In genomic region chr6:51401294-51401693, GRCm38 (mm10) we compare ENCODE assay signal across 15 mouse cellular contexts. TPM values are rescaled to one million over a fixed set of nuclear protein-coding genes. Genes with fewer than 3 reads are reported as not detected.
DNase-seq lines count a peak whose midpoint lies in the region; ATAC-seq lines count a peak whose summit lies in the region.
"Had no signal": no experiment of that assay in that cellular context is flagged by ENCODE, and none has a peak within 500 bp of the region (broad histone marks: within the 10 kb centered on the region; RNA-seq: fewer than 3 reads in every experiment).

No protein-coding gene starts in this region.

- H3K27ac ChIP-seq in kidney, embryonic 14.5 days (ENCODE audit: low read depth, low read length) = 0 out of 2 replicates have a peak overlapping the region, but pooled peaks have one; percentile 30
- no peak overlapping the region for H3K27ac ChIP-seq in hindbrain, embryonic 16.5 days (ENCODE audit: low read depth, low read length)
- H3K27ac ChIP-seq: liver, embryonic 14.5 days; neural tube, embryonic 15.5 days had no signal

- no peaks in the 10 kb centered on the region for H3K27me3 ChIP-seq in kidney, embryonic 14.5 days (ENCODE audit: control insufficient read depth, insufficient read depth, low read length)
- H3K27me3 ChIP-seq in hindbrain, embryonic 16.5 days (replicated peaks; ENCODE audit: control insufficient read depth, insufficient read depth, low read length) = no peaks in the 10 kb centered on the region
- H3K27me3 ChIP-seq: neural tube, embryonic 15.5 days had no signal

- no peaks in the 10 kb centered on the region for H3K9me3 ChIP-seq in kidney, embryonic 14.5 days (ENCODE audit: control insufficient read depth, low read length)
- no peaks in the 10 kb centered on the region for H3K9me3 ChIP-seq in hindbrain, embryonic 16.5 days (ENCODE audit: control insufficient read depth, low read length)
- H3K9me3 ChIP-seq: neural tube, embryonic 15.5 days had no signal

- H3K9ac ChIP-seq in kidney, embryonic 14.5 days (ENCODE audit: low read depth, low read length) = no peak overlapping the region
- H3K9ac ChIP-seq in hindbrain, embryonic 16.5 days (ENCODE audit: low read depth, low read length) = no peak overlapping the region
- H3K9ac ChIP-seq: forebrain, postnatal 0 days; liver, embryonic 14.5 days; neural tube, embryonic 15.5 days had no signal

- H3K36me3 ChIP-seq in kidney, embryonic 14.5 days (ENCODE audit: control insufficient read depth, insufficient read depth, low read length) = no peaks in the 10 kb centered on the region
- H3K36me3 ChIP-seq in hindbrain, embryonic 16.5 days (ENCODE audit: control insufficient read depth, insufficient read depth, low read length) = no peaks in the 10 kb centered on the region
- H3K36me3 ChIP-seq: neural tube, embryonic 15.5 days had no signal

- peaks cover 23% of the 10 kb centered on the region for H3K4me1 ChIP-seq in kidney, embryonic 14.5 days (ENCODE audit: control insufficient read depth, insufficient read depth, low read length)
- H3K4me1 ChIP-seq in hindbrain, embryonic 16.5 days (ENCODE audit: control insufficient read depth, insufficient read depth, low read depth, low read length) = no peaks in the 10 kb centered on the region
- H3K4me1 ChIP-seq: neural tube, embryonic 15.5 days had no signal

- H3K4me2 ChIP-seq in kidney, embryonic 14.5 days (replicated peaks; ENCODE audit: low read depth, low read length) = peak overlapping the region; percentile 21; the same call in 1 of the 2 replicates
- no peak overlapping the region for H3K4me2 ChIP-seq in hindbrain, embryonic 16.5 days (ENCODE audit: low read length)
- H3K4me2 ChIP-seq: neural tube, embryonic 15.5 days had no signal

- WGBS in kidney, embryonic 14.5 days = 17% methylated on average over 6 of the region's 6 CpGs
- WGBS in hindbrain, embryonic 16.5 days = 75% methylated on average over 6 of the region's 6 CpGs

- no peak overlapping the region for H3K4me3 ChIP-seq in kidney, embryonic 14.5 days (ENCODE audit: low read length)
- H3K4me3 ChIP-seq in hindbrain, embryonic 16.5 days (ENCODE audit: low read length) = no peak overlapping the region
- H3K4me3 ChIP-seq: megakaryocyte, embryonic 14.5 days; neural tube, embryonic 15.5 days had no signal

- DNase-seq in cerebellum, adult 11 months = no peak
- no peak for DNase-seq in kidney, adult 11 months
- peak; percentile 72 for DNase-seq in urinary bladder, postnatal 14 days (ENCODE audit: low spot score)
- DNase-seq in urinary bladder, postnatal 10 days (ENCODE audit: low spot score) = no peak
- no peak for DNase-seq in Muller cell, postnatal 12 days (ENCODE audit: inconsistent ontology term)
- DNase-seq: adrenal gland, postnatal 36 days; forebrain, postnatal 0 days; gastrocnemius, postnatal 36 days; spleen, adult 18-20 months had no signal

- 0 out of 2 replicates have a peak, but pooled peaks have one; percentile 20 for ATAC-seq in cerebellum, adult (ENCODE audit: insufficient number of reproducible peaks, low FRiP score, low TSS enrichment)
- ATAC-seq in kidney, embryonic 14.5 days (ENCODE audit: low FRiP score, low TSS enrichment) = peak; percentile 33; the same call in 1 of the 2 replicates
- ATAC-seq in hindbrain, embryonic 16.5 days = no peak
- ATAC-seq: forebrain, postnatal 0 days had no signal

RNA-seq across cellular contexts. Expression of gene Nfe2l3, which starts 31.2 kb away (rescaled TPM):
- polyA plus RNA-seq in kidney, embryonic 14.5 days (2014; fragmentation: Nextera tagmentation; extraction: Ambion mirVana) = 2.0 and 2.2 TPM in 2 replicates
- polyA plus RNA-seq in hindbrain, embryonic 16.5 days (2015; fragmentation: Nextera tagmentation; extraction: Ambion mirVana) = 6.0 and 6.6 TPM in 2 replicates
